Mouse (Mus musculus) forebrain, postnatal 0 days (tissue): Measurements from ENCODE around the gene Klhl12. TPM values are rescaled to one million over a fixed set of nuclear protein-coding genes. Genes with fewer than 3 reads are reported as not detected.

Source experiments
- ATAC-seq: fragments of 200-750 bp; cut with Nextera tagmentation; 2 replicates; pipeline ENCODE4 v1.8.0; 2017; ENCODE audit warnings: mild to moderate bottlenecking, moderate library complexity
- DNase-seq: peaks from one replicate; pipeline ENCODE4 v3.0.0-alpha.2; 2015
- H3K27ac ChIP-seq: fragments of 300-500 bp; sonication (generic); 2 replicates; pipeline ENCODE4 v1.5.1; 2014; ENCODE audit warnings: low read depth, mild to moderate bottlenecking, antibody characterized with exemption, low read length, moderate library complexity, mixed read lengths
- H3K27me3 ChIP-seq: fragments of 300-500 bp; sonication (generic); 2 replicates; pipeline ENCODE4 v1.6.1; 2014; ENCODE audit warnings: mild to moderate bottlenecking, low read length, mixed read lengths; ENCODE audit not compliant: insufficient read depth
- H3K36me3 ChIP-seq: fragments of 300-500 bp; sonication (generic); 2 replicates; pipeline ENCODE4 v1.6.1; 2014; ENCODE audit warnings: mild to moderate bottlenecking, moderate library complexity; ENCODE audit not compliant: insufficient read depth
- H3K4me1 ChIP-seq: fragments of 300-500 bp; sonication (generic); 2 replicates; pipeline ENCODE4 v1.6.1; 2014; ENCODE audit warnings: antibody characterized with exemption; ENCODE audit not compliant: insufficient read depth
- H3K4me2 ChIP-seq: fragments of 300-500 bp; sonication (generic); 2 replicates; pipeline ENCODE4 v1.6.1; 2014; ENCODE audit warnings: low read depth, mild to moderate bottlenecking, moderate library complexity
- H3K4me3 ChIP-seq: fragments of 300-500 bp; sonication (generic); 2 replicates; pipeline ENCODE4 v1.5.1; 2014; ENCODE audit warnings: low read depth, low read length, mixed read lengths
- H3K9ac ChIP-seq: fragments of 300-500 bp; sonication (generic); 2 replicates; pipeline ENCODE4 v1.6.1; 2014; ENCODE audit warnings: mild to moderate bottlenecking
- H3K9me3 ChIP-seq: fragments of 300-500 bp; sonication (generic); 2 replicates; pipeline ENCODE4 v1.6.1; 2016; ENCODE audit warnings: low read length
- CTCF ChIP-seq: sonication (generic); IDR thresholded peaks from 2 replicates; pipeline ENCODE4 v1.5.1; 2016; ENCODE audit warnings: antibody characterized with exemption, control low read depth, low read depth
- WGBS: fragments of 180-500 bp; shearing (Covaris S2); extraction: QIAGEN DNeasy Blood & Tissue Kit; methylation state at CpG from one replicate; pipeline ENCODE4 v1.1.7; 2014; 5-methylcytosine and 5-hydroxymethylcytosine counted together
- polyA plus RNA-seq: library from polyadenylated mRNA; unstranded; fragments of >200 nt; fragmentation: Nextera tagmentation; extraction: Ambion mirVana; gene quantifications from 2 replicates; pipeline ENCODE4 v1.2.1, GENCODE M21; 2015
- total RNA-seq: library from RNA; depleted of rRNA; stranded (reverse); fragments of >200 nt; gene quantifications from 2 replicates; pipeline ENCODE4 v1.2.3, GENCODE M21; 2014

The Klhl12 gene
- total and polyA plus RNA-seq, 2 experiments from 2014 or later = 33.6 to 40.0 TPM

DNA sequence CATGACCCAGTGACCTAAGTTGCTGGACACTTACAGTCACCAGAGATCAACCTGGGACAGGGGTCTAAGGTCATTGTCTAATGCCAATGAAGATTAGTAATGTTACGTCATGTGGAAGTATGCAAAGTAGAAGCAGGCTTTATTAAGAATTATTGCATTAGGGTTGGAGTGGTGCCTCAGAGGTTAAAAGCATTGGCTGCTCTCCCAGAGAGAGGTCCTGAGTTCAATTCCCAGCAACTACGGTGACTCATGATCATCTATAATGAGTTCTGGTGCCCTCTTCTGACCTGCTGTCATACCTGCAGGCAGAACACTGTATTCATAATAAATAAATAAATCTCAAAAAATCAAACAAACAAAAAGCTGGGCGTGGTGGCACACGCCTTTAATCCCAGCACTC lies 5.1 kb upstream of the Klhl12 start:
- Histone ChIP-seq H3K9ac (no peak overlapping the region), H3K27me3 (no peaks in the 10 kb centered on the region), H3K27ac (no peak overlapping the region), H3K9me3 (no peaks in the 10 kb centered on the region), H3K36me3 (no peaks in the 10 kb centered on the region), H3K4me2 (no peak overlapping the region), H3K4me3 (no peak overlapping the region), H3K4me1 (no peaks in the 10 kb centered on the region)
- ATAC-seq (no peak), DNase-seq (no peak)
- TF ChIP-seq CTCF = no peak
- WGBS = 82% methylated on average over 4 of the region's 4 CpGs

DNA sequence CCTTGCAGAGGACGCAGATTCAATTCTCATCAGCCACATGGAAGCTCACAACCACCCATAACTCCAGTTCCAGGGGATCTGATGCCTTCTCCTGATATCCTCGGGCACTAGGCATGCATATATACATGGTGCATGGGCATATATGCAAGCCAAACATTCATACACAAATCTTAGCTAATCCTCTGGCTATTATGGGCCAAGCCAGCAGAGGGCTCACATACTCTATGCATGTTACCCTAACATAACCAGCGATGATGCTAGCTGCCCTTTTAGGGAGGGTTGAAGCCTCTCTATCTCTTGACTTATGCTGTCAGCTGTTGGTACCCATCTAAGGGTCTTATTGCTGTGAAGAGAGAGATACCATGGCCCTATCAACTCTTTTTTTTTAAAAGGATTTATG lies 4.3 kb upstream of the Klhl12 start:
- H3K27ac ChIP-seq = no peak overlapping the region
- no peaks in the 10 kb centered on the region for H3K27me3 ChIP-seq
- peaks cover under 1% of the 10 kb centered on the region; the same call in 1 of the 2 replicates for H3K4me1 ChIP-seq
- no peaks in the 10 kb centered on the region for H3K36me3 ChIP-seq
- WGBS = 45% methylated on average over 3 of the region's 3 CpGs
- ATAC-seq = no peak
- DNase-seq = peak; percentile 50
- H3K4me2 ChIP-seq = no peak overlapping the region
- no peak overlapping the region for H3K9ac ChIP-seq
- H3K4me3 ChIP-seq = no peak overlapping the region
- no peaks in the 10 kb centered on the region for H3K9me3 ChIP-seq
- TF ChIP-seq CTCF = peak; percentile 68

DNA sequence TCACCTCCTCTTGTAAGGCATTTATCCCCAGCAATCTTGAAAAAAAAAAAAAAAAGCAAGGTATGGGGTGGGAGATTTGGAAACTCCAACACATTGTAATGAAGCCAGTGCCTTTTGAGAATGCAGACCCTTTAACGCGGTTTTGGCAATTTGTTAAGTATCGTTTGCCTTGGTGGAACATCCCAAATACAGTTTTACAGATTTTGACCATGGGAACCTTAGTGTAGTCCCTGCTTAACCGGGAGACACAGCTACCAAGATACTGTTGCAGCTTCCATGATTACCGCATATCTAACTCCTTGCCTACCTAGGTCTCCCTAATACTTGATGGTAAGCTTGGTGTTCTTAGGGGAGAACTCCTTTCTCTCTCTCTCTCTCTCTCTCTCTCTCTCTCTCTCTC lies 729 bp downstream of the Klhl12 start:
- DNase-seq (no peak), ATAC-seq (no peak)
- Histone ChIP-seq H3K27ac (no peak overlapping the region), H3K4me1 (peaks cover 2% of the 10 kb centered on the region; the same call in 1 of the 2 replicates), H3K9ac (peak overlapping the region; percentile 81), H3K36me3 (peaks cover 9% of the 10 kb centered on the region; the same call in 1 of the 2 replicates), H3K9me3 (no peaks in the 10 kb centered on the region), H3K27me3 (no peaks in the 10 kb centered on the region), H3K4me3 (peak overlapping the region; percentile 93), H3K4me2 (peak overlapping the region; percentile 73)
- TF ChIP-seq CTCF = no peak
- 24% methylated on average over 5 of the region's 5 CpGs for whole genome bisulfite sequencing

DNA sequence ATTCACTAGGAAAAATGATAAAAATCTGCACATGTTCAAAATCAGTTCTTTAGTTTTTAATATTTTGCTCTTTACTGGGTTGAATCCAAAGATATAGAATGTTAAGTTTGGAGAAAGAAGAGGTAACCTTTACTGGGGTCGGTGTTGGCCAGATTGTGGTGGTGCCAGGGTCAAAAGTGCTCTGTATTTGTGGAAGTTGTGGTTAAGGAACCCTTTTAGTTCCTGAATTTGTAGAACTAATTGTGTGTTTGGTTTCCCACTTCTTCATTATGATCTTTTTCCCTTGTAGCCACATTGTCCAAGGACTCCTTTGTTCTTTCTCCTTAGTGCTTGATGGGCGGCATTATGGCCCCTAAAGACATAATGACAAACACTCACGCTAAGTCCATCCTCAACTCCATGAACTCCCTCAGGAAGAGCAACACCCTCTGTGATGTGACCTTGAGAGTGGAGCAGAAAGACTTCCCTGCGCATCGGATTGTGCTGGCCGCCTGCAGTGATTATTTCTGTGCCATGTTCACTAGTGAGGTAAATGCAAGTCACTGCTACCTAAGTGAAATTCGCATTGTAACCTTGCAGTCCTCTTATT lies 2.9 kb downstream of the Klhl12 start:
- no peak for TF ChIP-seq CTCF
- H3K4me2 ChIP-seq = no peak overlapping the region
- H3K27ac ChIP-seq = no peak overlapping the region
- WGBS = 92% methylated on average over 7 of the region's 7 CpGs
- peaks cover 17% of the 10 kb centered on the region; the same call in 1 of the 2 replicates for H3K36me3 ChIP-seq
- H3K4me3 ChIP-seq = no peak overlapping the region
- no peak for DNase-seq
- H3K9ac ChIP-seq = no peak overlapping the region
- H3K9me3 ChIP-seq = no peaks in the 10 kb centered on the region
- no peak for ATAC-seq
- H3K27me3 ChIP-seq = no peaks in the 10 kb centered on the region
- H3K4me1 ChIP-seq = peaks cover 2% of the 10 kb centered on the region; the same call in 1 of the 2 replicates

DNA sequence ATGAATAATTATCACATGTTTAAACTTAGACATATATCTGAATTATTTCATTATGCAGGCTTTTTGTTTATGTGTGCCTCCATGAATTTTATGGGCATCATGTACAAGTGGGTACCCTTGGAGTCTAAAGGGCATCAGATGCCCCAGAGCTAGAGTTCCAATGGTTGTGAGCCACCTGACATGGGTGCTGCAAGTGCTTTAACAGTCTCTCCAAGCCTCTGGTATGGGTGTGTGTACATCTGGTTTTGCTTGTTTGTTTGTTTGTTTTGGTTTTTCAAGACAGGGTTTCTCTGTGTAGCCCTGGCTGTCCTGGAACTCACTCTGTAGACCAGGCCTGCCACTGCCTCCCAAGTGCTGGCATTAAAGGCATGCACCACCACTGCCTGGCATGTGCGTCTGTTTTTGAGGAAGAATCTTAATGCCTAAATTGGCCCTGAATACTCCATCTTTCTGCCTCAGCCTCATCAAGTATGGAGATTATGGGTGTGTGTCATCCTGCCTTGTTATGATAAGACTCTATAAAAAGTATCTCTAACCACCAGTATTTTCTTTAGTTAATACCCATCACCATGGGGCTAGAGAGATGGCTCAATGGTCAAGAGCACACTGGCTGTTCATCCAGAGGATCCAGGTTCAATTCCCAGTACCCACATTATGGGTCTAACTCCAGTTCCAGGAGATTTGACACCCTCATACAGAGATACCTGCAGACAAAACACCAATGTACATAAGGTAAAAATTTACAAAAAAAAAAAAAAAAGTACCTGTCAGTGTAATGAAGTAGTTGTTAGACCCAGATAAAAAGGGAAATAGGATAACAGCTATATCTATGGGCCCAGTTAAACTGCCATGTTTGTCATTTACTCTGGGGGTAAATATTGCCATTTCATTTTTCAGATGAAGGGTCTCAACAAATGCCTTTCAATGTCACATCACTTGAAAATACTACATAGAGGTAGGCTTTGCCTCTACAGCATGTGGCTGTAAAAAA lies 5.3 kb downstream of the Klhl12 start:
- 88% methylated on average over 1 of the region's 1 CpGs for WGBS
- ATAC-seq (no peak), DNase-seq (no peak)
- no peak overlapping the region for H3K4me3 ChIP-seq
- H3K9ac ChIP-seq = no peak overlapping the region
- H3K4me1 ChIP-seq = peaks cover 2% of the 10 kb centered on the region; the same call in 1 of the 2 replicates
- H3K4me2 ChIP-seq = no peak overlapping the region
- H3K27ac ChIP-seq = no peak overlapping the region
- H3K27me3 ChIP-seq = no peaks in the 10 kb centered on the region
- no peak for TF ChIP-seq CTCF
- no peaks in the 10 kb centered on the region for H3K9me3 ChIP-seq
- H3K36me3 ChIP-seq = peaks cover 29% of the 10 kb centered on the region

DNA sequence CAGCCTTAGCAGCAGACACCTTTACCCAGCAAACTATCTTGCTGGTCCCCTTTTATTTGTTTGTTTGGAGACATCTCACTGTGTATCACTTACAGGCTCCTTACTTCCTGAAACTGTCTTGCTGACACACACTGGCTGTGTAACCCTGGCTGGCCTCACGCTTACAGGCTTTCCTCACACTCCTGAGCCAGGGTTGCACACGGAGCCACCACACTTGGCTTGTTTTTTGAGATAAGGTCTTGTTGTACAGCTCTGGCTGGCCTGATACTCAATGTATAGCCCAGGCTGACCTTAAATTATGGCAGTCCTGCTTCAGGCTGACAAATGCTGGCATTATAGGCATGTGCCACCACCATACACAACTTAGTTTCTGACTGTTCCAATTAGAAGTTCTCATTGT lies 29.3 kb downstream of the Klhl12 start:
- ATAC-seq = no peak
- DNase-seq = no peak
- Histone ChIP-seq H3K9me3 (no peaks in the 10 kb centered on the region), H3K27ac (no peak overlapping the region), H3K4me3 (no peak overlapping the region), H3K4me1 (no peaks in the 10 kb centered on the region), H3K36me3 (peaks cover 56% of the 10 kb centered on the region), H3K27me3 (no peaks in the 10 kb centered on the region), H3K4me2 (no peak overlapping the region), H3K9ac (no peak overlapping the region)
- 97% methylated on average over 2 of the region's 2 CpGs for WGBS
- no peak for TF ChIP-seq CTCF
